Mouse (Mus musculus): ENCODE measurements around the gene Olfr624. TPM values are rescaled to one million over a fixed set of nuclear protein-coding genes. Genes with fewer than 3 reads are reported as not detected.

The Olfr624 gene
- not detected in 2 replicates for polyA plus RNA-seq (2012; rRNA removed)

DNA sequence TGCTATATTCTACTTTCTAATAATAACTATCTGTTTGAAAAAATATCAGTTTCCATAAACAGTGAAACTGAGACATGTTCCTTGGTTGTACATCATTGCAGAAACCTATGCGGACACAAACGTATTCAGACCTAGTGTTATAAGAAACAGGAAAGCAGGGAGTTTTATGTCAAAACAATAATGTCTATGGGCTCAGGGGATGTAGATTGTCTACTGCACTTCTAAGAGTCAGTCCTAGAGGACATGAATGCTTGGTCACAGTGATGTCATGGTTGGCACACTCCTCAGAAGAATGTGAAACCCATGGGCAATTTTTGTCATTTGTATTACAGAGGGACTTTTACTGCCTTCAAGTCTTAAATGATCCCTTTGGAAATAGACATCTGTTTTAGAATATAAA lies at the start of gene Olfr624:
Olfr624 (minus strand) TSS at position 101 of the 400 bp plus-strand sequence.

GRCm38 (mm10) chr7:103714371-103714770 lies 43.4 kb upstream of the Olfr624 start, which contains the start of gene Olfr243:
TSS of gene Olfr243 (plus strand) at chr7:103714671.

DNA sequence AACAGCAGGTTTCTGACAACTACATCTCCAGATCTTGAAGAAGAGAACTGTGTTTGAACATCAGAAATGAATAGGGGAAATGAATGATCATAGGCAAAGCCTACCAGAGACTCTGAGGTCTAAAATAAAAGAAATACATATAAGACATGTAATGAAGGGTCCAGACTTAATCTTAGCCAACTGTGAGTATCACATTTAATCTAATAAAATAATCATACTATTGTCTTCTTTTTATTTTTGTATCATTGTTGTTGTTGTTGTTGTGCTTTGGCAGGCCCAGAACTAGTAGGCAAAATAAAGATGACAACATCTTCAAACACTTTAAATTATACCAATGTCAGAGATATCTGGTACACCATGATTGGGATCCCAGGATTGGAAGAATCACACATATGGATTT lies 11.4 kb upstream of the Olfr624 start, which contains the start of gene Olfr625-ps1:
Olfr625-ps1 (plus strand) TSS at position 301 of the 400 bp plus-strand sequence.

GRCm38 (mm10) chr7:103663598-103663997 lies 7.4 kb downstream of the Olfr624 start, which contains the start of gene Olfr623:
TSS of gene Olfr623 (minus strand) at chr7:103663698.

GRCm38 (mm10) chr7:103642602-103643001 lies 28.4 kb downstream of the Olfr624 start, which contains the start of gene Olfr622:
TSS of gene Olfr622 (minus strand) at chr7:103642702.

Other genes starting within 250 kb of the Olfr624 start
- not detected in 2 replicates for gene Olfr605, start 225.8 kb downstream of the Olfr624 start, polyA plus RNA-seq (2012; rRNA removed)
- gene Olfr606, start 222.1 kb downstream of the Olfr624 start, polyA plus RNA-seq (2012; rRNA removed) = not detected in 2 replicates
- gene Olfr607, start 207.0 kb downstream of the Olfr624 start, polyA plus RNA-seq (2012; rRNA removed) = not detected in 2 replicates
- not detected in 2 replicates for gene Olfr608, start 201.3 kb downstream of the Olfr624 start, polyA plus RNA-seq (2012; rRNA removed)
- gene Olfr609, start 173.1 kb downstream of the Olfr624 start, polyA plus RNA-seq (2012; rRNA removed) = not detected in 2 replicates
- gene Olfr610, start 159.1 kb downstream of the Olfr624 start, polyA plus RNA-seq (2012; rRNA removed) = not detected in 2 replicates
- not detected in 2 replicates for gene Olfr611, start 150.3 kb downstream of the Olfr624 start, polyA plus RNA-seq (2012; rRNA removed)
- gene Olfr612, start 128.5 kb downstream of the Olfr624 start, polyA plus RNA-seq (2012; rRNA removed) = not detected in 2 replicates
- not detected in 2 replicates for gene Olfr613, start 123.1 kb downstream of the Olfr624 start, polyA plus RNA-seq (2012; rRNA removed)
- gene Olfr615, start 115.1 kb downstream of the Olfr624 start, polyA plus RNA-seq (2012; rRNA removed) = not detected in 2 replicates
- not detected in 2 replicates for gene Olfr616, start 102.0 kb downstream of the Olfr624 start, polyA plus RNA-seq (2012; rRNA removed)
- gene Olfr617, start 98.1 kb downstream of the Olfr624 start, polyA plus RNA-seq (2012; rRNA removed) = not detected in 2 replicates
- not detected in 2 replicates for gene Olfr618, start 81.1 kb downstream of the Olfr624 start, polyA plus RNA-seq (2012; rRNA removed)
- not detected in 2 replicates for gene Olfr619, start 70.6 kb downstream of the Olfr624 start, polyA plus RNA-seq (2012; rRNA removed)
- gene Olfr620, start 58.7 kb downstream of the Olfr624 start, polyA plus RNA-seq (2012; rRNA removed) = not detected in 2 replicates
- not detected in 2 replicates for gene Olfr622, start 28.5 kb downstream of the Olfr624 start, polyA plus RNA-seq (2012; rRNA removed)
- not detected in 2 replicates for gene Olfr623, start 7.5 kb downstream of the Olfr624 start, polyA plus RNA-seq (2012; rRNA removed)
- not detected in 2 replicates for gene Olfr625-ps1, start 11.5 kb upstream of the Olfr624 start, polyA plus RNA-seq (2012; rRNA removed)
- not detected in 2 replicates for gene Olfr243, start 43.5 kb upstream of the Olfr624 start, polyA plus RNA-seq (2012; rRNA removed)
- not detected in 2 replicates for gene Olfr628, start 59.2 kb upstream of the Olfr624 start, polyA plus RNA-seq (2012; rRNA removed)
- gene Olfr629, start 73.8 kb upstream of the Olfr624 start, polyA plus RNA-seq (2012; rRNA removed) = not detected in 2 replicates
- not detected in 2 replicates for gene Olfr630, start 86.1 kb upstream of the Olfr624 start, polyA plus RNA-seq (2012; rRNA removed)
- not detected in 2 replicates for gene Olfr69, start 100.4 kb upstream of the Olfr624 start, polyA plus RNA-seq (2012; rRNA removed)
- gene Olfr68, start 108.5 kb upstream of the Olfr624 start, polyA plus RNA-seq (2012; rRNA removed) = not detected in 2 replicates
- not detected in 2 replicates for gene Olfr67, start 120.6 kb upstream of the Olfr624 start, polyA plus RNA-seq (2012; rRNA removed)
- 211 and 248 TPM in 2 replicates for gene Hbb-bt, start 142.8 kb upstream of the Olfr624 start, polyA plus RNA-seq (2012; rRNA removed)
- 1,468 and 1,656 TPM in 2 replicates for gene Hbb-bs, start 156.9 kb upstream of the Olfr624 start, polyA plus RNA-seq (2012; rRNA removed)
- gene Hbb-bh2, start 169.3 kb upstream of the Olfr624 start, polyA plus RNA-seq (2012; rRNA removed) = not detected in 2 replicates
- not detected in 2 replicates for gene Hbb-bh1, start 172.0 kb upstream of the Olfr624 start, polyA plus RNA-seq (2012; rRNA removed)
- 1.0 and 1.8 TPM in 2 replicates for gene Hbb-y, start 182.0 kb upstream of the Olfr624 start, polyA plus RNA-seq (2012; rRNA removed)
- not detected in 2 replicates for gene Olfr66, start 215.1 kb upstream of the Olfr624 start, polyA plus RNA-seq (2012; rRNA removed)
- not detected in 2 replicates for gene Olfr64, start 223.3 kb upstream of the Olfr624 start, polyA plus RNA-seq (2012; rRNA removed)
- not detected in 2 replicates for gene Olfr65, start 232.3 kb upstream of the Olfr624 start, polyA plus RNA-seq (2012; rRNA removed)